Mouse (Mus musculus) CH12.LX (cell line): ENCODE measurements around the gene Dcaf15. TPM values are rescaled to one million over a fixed set of nuclear protein-coding genes. Genes with fewer than 3 reads are reported as not detected.

Experiments
- DNase-seq: peaks from one replicate; pipeline ENCODE4 v3.0.0-alpha.2; 2013; ENCODE audit errors: extremely low read depth
- H3K27ac ChIP-seq: 2 replicates; pipeline ENCODE4 v1.5.1; 2012; ENCODE audit warnings: low read depth, mild to moderate bottlenecking, control low read depth, moderate library complexity; ENCODE audit not compliant: insufficient read depth
- H3K27me3 ChIP-seq: replicated peaks from 2 replicates; pipeline ENCODE3; 2012; ENCODE audit warnings: inconsistent platforms
- H3K36me3 ChIP-seq, 2 experiments: replicated peaks in 1 of 2; 2 replicates each; pipeline versions ENCODE3 to v1.6.1; 2012; ENCODE audit warnings: inconsistent platforms in 1 of 2, low read length in 1 of 2, mild to moderate bottlenecking in 1 of 2, mixed read lengths in 1 of 2, moderate library complexity in 1 of 2; ENCODE audit not compliant: control insufficient read depth in 1 of 2, insufficient read depth in 1 of 2
- H3K4me1 ChIP-seq, 2 experiments: 2 replicates each; pipeline ENCODE4 v1.6.1; 2012; ENCODE audit warnings: inconsistent platforms in 1 of 2, moderate library complexity in 1 of 2; ENCODE audit not compliant: insufficient read depth in 2 of 2, control insufficient read depth in 1 of 2
- H3K4me2 ChIP-seq: 2 replicates; pipeline ENCODE4 v1.6.1; 2012; ENCODE audit warnings: low read depth, mild to moderate bottlenecking, control low read depth; ENCODE audit not compliant: poor library complexity, insufficient read depth, severe bottlenecking
- H3K4me3 ChIP-seq, 3 experiments: fragments of 150-350 bp in 1 of 3; sonication (generic) in 1 of 3; replicated peaks in 1 of 3; 2 replicates each; pipeline versions ENCODE3 to v1.5.1; 2011 to 2012; ENCODE audit warnings: low read depth in 2 of 3, low read length in 2 of 3, mild to moderate bottlenecking in 2 of 3, moderate library complexity in 2 of 3, control low read depth in 1 of 3, improper control_type of control experiment in 1 of 3, inconsistent platforms in 1 of 3, mixed read lengths in 1 of 3; ENCODE audit not compliant: poor library complexity in 1 of 3
- H3K79me2 ChIP-seq: replicated peaks from 2 replicates; pipeline ENCODE4 v1.6.1; 2012; ENCODE audit warnings: mild to moderate bottlenecking, moderate library complexity; ENCODE audit not compliant: control insufficient read depth, poor library complexity, insufficient read depth, severe bottlenecking; ENCODE audit errors: extremely low read depth
- H3K9ac ChIP-seq: 2 replicates; pipeline ENCODE4 v1.6.1; 2012; ENCODE audit warnings: low read depth, mild to moderate bottlenecking, control low read depth, moderate library complexity; ENCODE audit not compliant: insufficient read depth
- H3K9me3 ChIP-seq: replicated peaks from 2 replicates; pipeline ENCODE3; 2012; ENCODE audit warnings: low read length, inconsistent platforms, mixed read lengths
- BHLHE40 ChIP-seq: IDR thresholded peaks from 2 replicates; pipeline ENCODE4 v1.6.1; 2011; ENCODE audit warnings: mild to moderate bottlenecking, low read depth, low read length, improper control_type of control experiment
- CHD1 ChIP-seq: IDR thresholded peaks from 2 replicates; pipeline ENCODE4 v1.6.1; 2012; ENCODE audit warnings: low read depth, low read length, improper control_type of control experiment, inconsistent platforms
- CHD2 ChIP-seq: IDR thresholded peaks from 2 replicates; pipeline ENCODE4 v1.6.1; 2011; ENCODE audit warnings: low read length, improper control_type of control experiment
- CTCF ChIP-seq, 2 experiments: IDR thresholded peaks in 1 of 2; conservative IDR thresholded peaks in 1 of 2; 2 replicates each; pipeline ENCODE4 v1.5.1; 2011 to 2012; ENCODE audit warnings: low read depth in 2 of 2, low read length in 2 of 2, improper control_type of control experiment in 1 of 2, inconsistent platforms in 1 of 2, mild to moderate bottlenecking in 1 of 2, moderate library complexity in 1 of 2
- E2F4 ChIP-seq: IDR thresholded peaks from 2 replicates; pipeline ENCODE4 v1.6.1; 2011; ENCODE audit warnings: low read depth, low read length, improper control_type of control experiment; ENCODE audit not compliant: insufficient replicate concordance
- ELF1 ChIP-seq: IDR thresholded peaks from 2 replicates; pipeline ENCODE4 v1.6.1; 2014; ENCODE audit warnings: low read depth, mild to moderate bottlenecking, inconsistent platforms, low read length, improper control_type of control experiment
- EP300 ChIP-seq: IDR thresholded peaks from 2 replicates; pipeline ENCODE4 v1.6.1; 2011; ENCODE audit warnings: low read length, improper control_type of control experiment
- ETS1 ChIP-seq: conservative IDR thresholded peaks from 2 replicates; pipeline ENCODE4 v1.6.1; 2012; ENCODE audit warnings: low read depth, mild to moderate bottlenecking, inconsistent platforms, low read length, improper control_type of control experiment, moderate library complexity
- GABPA ChIP-seq: IDR thresholded peaks from 2 replicates; pipeline ENCODE4 v1.6.1; 2012; ENCODE audit warnings: low read depth, low read length, improper control_type of control experiment, inconsistent platforms; ENCODE audit not compliant: insufficient replicate concordance
- HCFC1 ChIP-seq: IDR thresholded peaks from 2 replicates; pipeline ENCODE4 v1.6.1; 2012; ENCODE audit warnings: low read depth, mild to moderate bottlenecking, inconsistent platforms, low read length, improper control_type of control experiment
- IRF4 ChIP-seq: IDR thresholded peaks from 2 replicates; pipeline ENCODE4 v1.6.1; 2014; ENCODE audit warnings: low read depth, mild to moderate bottlenecking, inconsistent platforms, low read length, improper control_type of control experiment
- JUN ChIP-seq: IDR thresholded peaks from 2 replicates; pipeline ENCODE4 v1.6.1; 2011; ENCODE audit warnings: low read depth, mild to moderate bottlenecking, low read length, improper control_type of control experiment, moderate library complexity; ENCODE audit not compliant: insufficient read depth
- JUND ChIP-seq: conservative IDR thresholded peaks from 2 replicates; pipeline ENCODE4 v1.6.1; 2011; ENCODE audit warnings: low read depth, low read length, improper control_type of control experiment
- KAT2A ChIP-seq: IDR thresholded peaks from 2 replicates; pipeline ENCODE4 v1.6.1; 2012; ENCODE audit warnings: low read length, improper control_type of control experiment, inconsistent platforms; ENCODE audit not compliant: insufficient replicate concordance
- MAFK ChIP-seq: IDR thresholded peaks from 2 replicates; pipeline ENCODE4 v1.6.1; 2011; ENCODE audit warnings: low read length, improper control_type of control experiment; ENCODE audit not compliant: insufficient replicate concordance
- MAX ChIP-seq: IDR thresholded peaks from 2 replicates; pipeline ENCODE4 v1.6.1; 2011; ENCODE audit warnings: low read length, improper control_type of control experiment
- MAZ ChIP-seq: IDR thresholded peaks from 2 replicates; pipeline ENCODE4 v1.6.1; 2012; ENCODE audit warnings: low read depth, mild to moderate bottlenecking, inconsistent platforms, low read length, improper control_type of control experiment, moderate library complexity
- MEF2A ChIP-seq: IDR thresholded peaks from 2 replicates; pipeline ENCODE4 v1.6.1; 2014; ENCODE audit warnings: low read depth, mild to moderate bottlenecking, inconsistent platforms, low read length, improper control_type of control experiment, borderline replicate concordance
- MXI1 ChIP-seq: IDR thresholded peaks from 2 replicates; pipeline ENCODE4 v1.6.1; 2011; ENCODE audit warnings: mild to moderate bottlenecking, low read depth, low read length, improper control_type of control experiment
- MYC ChIP-seq: IDR thresholded peaks from 2 replicates; pipeline ENCODE4 v1.6.1; 2011; ENCODE audit warnings: low read depth, mild to moderate bottlenecking, improper control_type of control experiment, low read length
- NELFE ChIP-seq: IDR thresholded peaks from 2 replicates; pipeline ENCODE4 v1.6.1; 2011; ENCODE audit warnings: low read depth, low read length, improper control_type of control experiment
- NRF1 ChIP-seq: IDR thresholded peaks from 2 replicates; pipeline ENCODE4 v1.6.1; 2014; ENCODE audit warnings: low read depth, mild to moderate bottlenecking, inconsistent platforms, low read length, improper control_type of control experiment, moderate library complexity
- PAX5 ChIP-seq: IDR thresholded peaks from 2 replicates; pipeline ENCODE4 v1.6.1; 2012; ENCODE audit warnings: low read length, inconsistent platforms, mixed read lengths
- POLR2A ChIP-seq: IDR thresholded peaks from 2 replicates; pipeline ENCODE4 v1.6.1; 2011; ENCODE audit warnings: low read depth, mild to moderate bottlenecking, improper control_type of control experiment, low read length
- POLR2AphosphoS2 ChIP-seq: IDR thresholded peaks from 2 replicates; pipeline ENCODE4 v1.6.1; 2011; ENCODE audit warnings: low read depth, low read length, improper control_type of control experiment
- RAD21 ChIP-seq: IDR thresholded peaks from 2 replicates; pipeline ENCODE4 v1.6.1; 2011; ENCODE audit warnings: low read depth, mild to moderate bottlenecking, low read length, improper control_type of control experiment, moderate library complexity
- RCOR1 ChIP-seq: conservative IDR thresholded peaks from 2 replicates; pipeline ENCODE4 v1.6.1; 2012; ENCODE audit warnings: low read depth, mild to moderate bottlenecking, inconsistent platforms, low read length, improper control_type of control experiment
- SIN3A ChIP-seq: IDR thresholded peaks from 2 replicates; pipeline ENCODE4 v1.6.1; 2012; ENCODE audit warnings: low read length, improper control_type of control experiment, inconsistent platforms
- SMC3 ChIP-seq: IDR thresholded peaks from 2 replicates; pipeline ENCODE4 v1.6.1; 2011; ENCODE audit warnings: low read depth, low read length, improper control_type of control experiment
- TBP ChIP-seq: conservative IDR thresholded peaks from 2 replicates; pipeline ENCODE4 v1.6.1; 2011; ENCODE audit warnings: low read depth, low read length, improper control_type of control experiment
- TCF12 ChIP-seq: IDR thresholded peaks from 2 replicates; pipeline ENCODE4 v1.6.1; 2014; ENCODE audit warnings: low read depth, mild to moderate bottlenecking, inconsistent platforms, low read length, improper control_type of control experiment
- UBTF ChIP-seq: IDR thresholded peaks from 2 replicates; pipeline ENCODE4 v1.6.1; 2012; ENCODE audit warnings: low read depth, mild to moderate bottlenecking, inconsistent platforms, low read length, improper control_type of control experiment, moderate library complexity
- USF1 ChIP-seq: IDR thresholded peaks from 2 replicates; pipeline ENCODE4 v1.6.1; 2014; ENCODE audit warnings: low read depth, mild to moderate bottlenecking, inconsistent platforms, low read length, improper control_type of control experiment
- USF2 ChIP-seq: conservative IDR thresholded peaks from 2 replicates; pipeline ENCODE4 v1.6.1; 2011; ENCODE audit warnings: low read depth, low read length, improper control_type of control experiment
- ZC3H11A ChIP-seq: IDR thresholded peaks from 2 replicates; pipeline ENCODE4 v1.6.1; 2012; ENCODE audit warnings: low read depth, mild to moderate bottlenecking, inconsistent platforms, low read length, improper control_type of control experiment
- ZKSCAN1 ChIP-seq: IDR thresholded peaks from 2 replicates; pipeline ENCODE4 v1.6.1; 2012; ENCODE audit warnings: low read depth, inconsistent platforms, low read length, improper control_type of control experiment, borderline replicate concordance
- ZMIZ1 ChIP-seq: IDR thresholded peaks from 2 replicates; pipeline ENCODE4 v1.6.1; 2012; ENCODE audit warnings: low read depth, mild to moderate bottlenecking, inconsistent platforms, low read length, improper control_type of control experiment
- ZNF384 ChIP-seq: IDR thresholded peaks from 2 replicates; pipeline ENCODE4 v1.6.1; 2012; ENCODE audit warnings: low read depth, low read length, improper control_type of control experiment, inconsistent platforms
- dilution Hi-C: fragments of 300-500 bp; cut with MboI; formaldehyde crosslinking; loops from 2 replicates; pipeline ENCODE4 v1.14.3; 2020; ENCODE audit warnings: low sequenced_read_pairs; ENCODE audit not compliant: extremely low pct_unique_long_range_greater_than_20kb, extremely low pct_ligation_motif_present
- in situ Hi-C: fragments of 300-500 bp; cut with MboI; formaldehyde crosslinking; loops from 3 replicates; pipeline ENCODE4 v1.14.3; 2019; ENCODE audit warnings: low sequenced_read_pairs, low pct_ligation_motif_present, low pct_unique_long_range_greater_than_20kb, mixed read lengths
- polyA plus RNA-seq: library from polyadenylated mRNA; unstranded; fragments of >175 nt; gene quantifications from 2 replicates; pipeline ENCODE4 v1.2.1, GENCODE M21; 2012; ENCODE audit warnings: low read depth; ENCODE audit not compliant: insufficient read length
- total RNA-seq, 2 experiments: library from RNA; depleted of rRNA; stranded (reverse); fragments of 300-350 nt in 1 of 2; fragments of >200 nt in 1 of 2; gene quantifications; 2 replicates each; pipeline ENCODE4 v1.2.3; 2012 to 2014

Dcaf15 gene
- total and polyA plus RNA-seq, 3 experiments = 39.3 to 50.7 (median 47.9) TPM

GRCm38 (mm10) chr8:84066291-84066930 is 38.2 kb downstream of the Dcaf15 start, which contains the start of gene Rfx1:
Rfx1 (plus strand) TSS chr8:84066834.
- dilution Hi-C loops = no loop called here
- peaks cover 0 to 10% of the 10 kb centered on the region in 2 experiments for H3K36me3 ChIP-seq
- H3K4me3 ChIP-seq = peak within 1 kb of the TSS; percentile 68 to 81 (median 70)
- H3K27me3 ChIP-seq = no peaks in the 10 kb centered on the region
- H3K4me2 ChIP-seq = peak within 1 kb of the TSS; percentile 81
- peak; percentile 99 for DNase-seq
- peak within 1 kb of the TSS; percentile 93 for H3K9ac ChIP-seq
- H3K4me1 ChIP-seq = peaks cover 25 to 62% of the 10 kb centered on the region in 2 experiments
- H3K27ac ChIP-seq = peak within 1 kb of the TSS; percentile 73
- peaks cover 14% of the 10 kb centered on the region; the same call in 1 of the 2 replicates for H3K79me2 ChIP-seq
- H3K9me3 ChIP-seq = no peaks in the 10 kb centered on the region
- TF ChIP-seq MAX (peak; percentile 72), CTCF (conservative IDR thresholded peaks at IDR 0.05 in 1 of 2, IDR thresholded peaks at IDR 0.05 in 1 of 2; ENCODE audit: low read depth in 2 of 2, low read length in 2 of 2) (no peak), POLR2AphosphoS2 (peak; percentile 67; the same call in 1 of the 2 replicates), ZNF384 (no peak), EP300 (no peak), ETS1 (no peak; the same call in 1 of the 2 replicates), GABPA (peak; percentile 55; the same call in 1 of the 2 replicates), JUND (peak; percentile 47; the same call in 1 of the 2 replicates), IRF4 (0 out of 2 replicates have a peak, but pooled peaks have one; percentile 27), ELF1 (peak; percentile 92), JUN (0 out of 2 replicates have a peak, but pooled peaks have one; percentile 14), USF1 (no peak), UBTF (no peak), KAT2A (peak; percentile 93; the same call in 1 of the 2 replicates), USF2 (no peak), MAFK (no peak), SIN3A (no peak; the same call in 1 of the 2 replicates), NRF1 (peak; percentile 51; the same call in 1 of the 2 replicates), TBP (peak; percentile 59; the same call in 1 of the 2 replicates), MEF2A (peak; percentile 63; the same call in 1 of the 2 replicates), POLR2A (peak; percentile 70), CHD1 (no peak), ZC3H11A (no peak), NELFE (peak; percentile 69), RAD21 (no peak), PAX5 (no peak), SMC3 (no peak), ZMIZ1 (no peak; the same call in 1 of the 2 replicates), RCOR1 (no peak), ZKSCAN1 (no peak), MYC (no peak; the same call in 1 of the 2 replicates), TCF12 (peak; percentile 74; the same call in 1 of the 2 replicates), MAZ (no peak), CHD2 (peak; percentile 99), MXI1 (peak; percentile 98), HCFC1 (peak; percentile 99), BHLHE40 (no peak), E2F4 (peak; percentile 95)
- TF ChIP-seq, all 38 proteins: peak for 18
- in situ Hi-C loops = no loop called here
